Mouse (Mus musculus): ENCODE measurements at regions not wholly inside any gene's neighbourhood (a gene's known extent, or its start where the extent isn't known, plus 50 kb on each side); places are given as distances from the start of the nearest gene placed in this dataset.

DNA sequence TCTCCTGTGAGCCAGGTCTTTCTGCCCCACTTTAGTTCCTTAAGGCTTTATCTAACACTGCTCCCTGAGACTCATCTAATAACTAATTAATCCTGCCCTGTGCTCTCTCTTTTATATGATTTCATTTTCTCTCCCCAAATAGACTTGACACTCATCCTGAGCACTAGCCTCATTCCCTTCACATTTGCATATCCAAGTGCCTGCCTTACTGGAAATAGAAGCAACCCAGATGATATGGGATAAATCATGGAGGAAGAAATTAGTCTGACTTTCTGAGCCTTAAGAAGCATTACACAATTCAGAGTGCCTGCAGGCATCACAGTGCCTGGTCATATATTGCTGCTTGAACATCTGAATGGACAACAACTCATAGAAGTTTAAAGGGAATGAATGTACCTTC is 233.5 kb upstream of the Lrrc3b start:
- Histone ChIP-seq H3K9me3 (replicated peaks; ENCODE audit: control insufficient read depth, low read length) (no peaks in the 10 kb centered on the region), H3K4me1 (ENCODE audit: control insufficient read depth, insufficient read depth) (no peaks in the 10 kb centered on the region), H3K4me3 (ENCODE audit: low read depth, low read length) (no peak overlapping the region), H3K4me2 (ENCODE audit: low read depth, low read length) (no peak overlapping the region), H3K27ac (ENCODE audit: low read depth) (no peak overlapping the region), H3K9ac (replicated peaks; ENCODE audit: low read depth, low read length) (no peak overlapping the region), H3K27me3 (ENCODE audit: control insufficient read depth, insufficient read depth, low read length) (no peaks in the 10 kb centered on the region), H3K36me3 (replicated peaks; ENCODE audit: control insufficient read depth, insufficient read depth, low read length) (no peaks in the 10 kb centered on the region)
- no peak for DNase-seq (ENCODE audit: low spot score)
- TF ChIP-seq CTCF (IDR thresholded peaks at IDR 0.05; ENCODE audit: low read depth): no peak
- no peak for TF ChIP-seq EP300 (IDR thresholded peaks at IDR 0.05; ENCODE audit: low read depth)
- ATAC-seq (ENCODE audit: insufficient read depth, low read depth): no peak

DNA sequence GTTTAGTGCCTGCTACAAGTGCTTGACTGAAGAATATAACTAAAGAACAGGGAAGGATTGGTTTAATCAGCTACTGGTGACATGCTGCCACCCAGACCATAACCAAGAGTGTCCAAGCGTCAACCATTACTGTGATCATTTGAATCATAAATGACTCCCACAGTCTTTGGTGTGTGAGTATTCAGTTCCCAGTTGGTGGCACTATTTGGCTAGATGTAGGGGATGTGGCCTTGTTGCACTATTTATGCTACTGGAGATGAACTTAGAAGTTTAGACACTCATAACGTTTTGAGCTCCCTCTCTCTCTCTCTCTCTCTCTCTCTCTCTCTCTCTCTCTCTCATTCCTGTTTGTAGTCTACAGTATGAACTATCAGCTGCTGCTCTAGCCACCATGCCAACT is 238.4 kb upstream of the Lrrc3b start:
- H3K9me3 ChIP-seq (replicated peaks; ENCODE audit: control insufficient read depth, low read length): no peaks in the 10 kb centered on the region
- no peak for ATAC-seq (ENCODE audit: insufficient read depth, low read depth)
- H3K36me3 ChIP-seq (replicated peaks; ENCODE audit: control insufficient read depth, insufficient read depth, low read length): no peaks in the 10 kb centered on the region
- DNase-seq (ENCODE audit: low spot score): no peak
- H3K9ac ChIP-seq (replicated peaks; ENCODE audit: low read depth, low read length): no peak overlapping the region
- no peaks in the 10 kb centered on the region for H3K27me3 ChIP-seq (ENCODE audit: control insufficient read depth, insufficient read depth, low read length)
- H3K4me2 ChIP-seq (ENCODE audit: low read depth, low read length): no peak overlapping the region
- 69% methylated on average over 2 of the region's 2 CpGs for WGBS
- H3K4me1 ChIP-seq (ENCODE audit: control insufficient read depth, insufficient read depth): no peaks in the 10 kb centered on the region
- TF ChIP-seq EP300 (IDR thresholded peaks at IDR 0.05; ENCODE audit: low read depth) (no peak), CTCF (IDR thresholded peaks at IDR 0.05; ENCODE audit: low read depth) (no peak)
- no peak overlapping the region for H3K27ac ChIP-seq (ENCODE audit: low read depth)
- H3K4me3 ChIP-seq (ENCODE audit: low read depth, low read length): no peak overlapping the region

DNA sequence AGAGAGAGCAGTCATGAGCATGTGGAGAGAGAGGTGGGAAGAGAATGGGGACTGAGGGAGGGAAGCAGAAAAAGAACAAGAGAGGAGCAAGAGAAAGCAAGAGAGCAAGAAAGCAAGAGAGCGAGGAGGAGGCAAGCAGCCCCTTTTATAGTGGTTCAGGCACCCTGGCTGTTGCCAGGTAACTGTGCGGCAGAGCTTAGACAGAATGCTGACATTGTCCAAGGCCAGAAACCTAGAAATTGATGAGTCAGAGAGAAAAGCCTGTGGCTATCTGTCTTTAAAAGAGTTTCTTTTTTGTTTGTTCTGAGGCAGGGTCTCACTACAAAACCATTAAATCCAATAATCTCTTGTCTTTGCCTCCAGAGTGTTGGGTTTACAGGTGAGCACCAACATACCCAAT is 240.7 kb upstream of the Lrrc3b start:
- Histone ChIP-seq H3K27ac (ENCODE audit: low read depth) (no peak overlapping the region), H3K36me3 (replicated peaks; ENCODE audit: control insufficient read depth, insufficient read depth, low read length) (no peaks in the 10 kb centered on the region), H3K9ac (replicated peaks; ENCODE audit: low read depth, low read length) (no peak overlapping the region), H3K9me3 (replicated peaks; ENCODE audit: control insufficient read depth, low read length) (no peaks in the 10 kb centered on the region), H3K4me2 (ENCODE audit: low read depth, low read length) (no peak overlapping the region), H3K4me1 (ENCODE audit: control insufficient read depth, insufficient read depth) (no peaks in the 10 kb centered on the region), H3K4me3 (ENCODE audit: low read depth, low read length) (no peak overlapping the region), H3K27me3 (ENCODE audit: control insufficient read depth, insufficient read depth, low read length) (no peaks in the 10 kb centered on the region)
- ATAC-seq (ENCODE audit: insufficient read depth, low read depth) (no peak), DNase-seq (ENCODE audit: low spot score) (no peak)
- WGBS: 69% methylated on average over 2 of the region's 2 CpGs
- TF ChIP-seq EP300 (IDR thresholded peaks at IDR 0.05; ENCODE audit: low read depth): no peak
- TF ChIP-seq CTCF (IDR thresholded peaks at IDR 0.05; ENCODE audit: low read depth): no peak

DNA sequence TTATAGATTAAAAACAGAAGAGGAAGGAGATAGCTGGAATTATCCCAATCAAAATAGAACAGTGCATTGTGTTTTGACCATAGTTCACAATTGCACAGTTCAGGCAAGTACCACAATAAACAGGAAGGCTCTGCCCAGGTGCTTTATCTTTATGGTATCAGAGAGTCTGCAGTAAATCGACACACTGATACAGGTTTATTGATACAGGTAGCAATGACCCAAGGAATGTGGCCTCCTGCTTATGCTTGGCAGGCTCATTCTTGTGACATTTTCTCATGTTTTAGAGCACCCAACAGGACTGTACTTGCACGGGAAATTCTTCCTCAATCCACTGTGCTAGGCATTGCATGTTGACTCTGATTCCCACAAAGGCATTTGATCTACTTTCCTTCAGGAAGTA is 259.2 kb upstream of the Lrrc3b start:
- no peak overlapping the region for H3K4me3 ChIP-seq (ENCODE audit: low read depth, low read length)
- H3K4me1 ChIP-seq (ENCODE audit: control insufficient read depth, insufficient read depth): no peaks in the 10 kb centered on the region
- ATAC-seq (ENCODE audit: insufficient read depth, low read depth) (no peak), DNase-seq (ENCODE audit: low spot score) (no peak)
- 48% methylated on average over 2 of the region's 2 CpGs for WGBS
- H3K36me3 ChIP-seq (replicated peaks; ENCODE audit: control insufficient read depth, insufficient read depth, low read length): no peaks in the 10 kb centered on the region
- H3K27ac ChIP-seq (ENCODE audit: low read depth): no peak overlapping the region
- H3K4me2 ChIP-seq (ENCODE audit: low read depth, low read length): no peak overlapping the region
- H3K9me3 ChIP-seq (replicated peaks; ENCODE audit: control insufficient read depth, low read length): no peaks in the 10 kb centered on the region
- no peaks in the 10 kb centered on the region for H3K27me3 ChIP-seq (ENCODE audit: control insufficient read depth, insufficient read depth, low read length)
- TF ChIP-seq CTCF (IDR thresholded peaks at IDR 0.05; ENCODE audit: low read depth) (no peak), EP300 (IDR thresholded peaks at IDR 0.05; ENCODE audit: low read depth) (no peak)
- H3K9ac ChIP-seq (replicated peaks; ENCODE audit: low read depth, low read length): no peak overlapping the region

DNA sequence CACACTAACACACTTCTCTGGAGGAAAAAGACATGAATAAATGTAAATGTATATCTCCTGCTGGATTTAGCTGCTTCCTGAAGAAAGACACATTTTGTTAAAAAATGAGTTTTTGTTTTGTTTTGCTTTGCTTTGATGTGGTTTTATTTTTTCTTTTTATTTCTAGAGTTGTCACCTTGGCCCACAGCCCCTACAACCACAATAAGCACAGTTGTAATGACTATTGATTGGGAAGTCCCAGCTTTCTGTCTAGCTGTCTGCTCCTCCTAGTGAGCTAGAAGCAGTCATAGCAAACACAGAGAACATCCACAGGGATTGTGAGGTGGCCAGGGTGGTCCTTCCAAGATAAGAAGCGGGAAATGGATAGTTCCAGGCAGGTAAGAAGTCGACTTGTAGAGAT is 259.8 kb upstream of the Lrrc3b start:
- H3K4me3 ChIP-seq (ENCODE audit: low read depth, low read length): no peak overlapping the region
- H3K27ac ChIP-seq (ENCODE audit: low read depth): no peak overlapping the region
- no peak for ATAC-seq (ENCODE audit: insufficient read depth, low read depth)
- no peak overlapping the region for H3K9ac ChIP-seq (replicated peaks; ENCODE audit: low read depth, low read length)
- TF ChIP-seq EP300 (IDR thresholded peaks at IDR 0.05; ENCODE audit: low read depth) (no peak), CTCF (IDR thresholded peaks at IDR 0.05; ENCODE audit: low read depth) (no peak)
- 64% methylated on average over 2 of the region's 2 CpGs for WGBS
- H3K27me3 ChIP-seq (ENCODE audit: control insufficient read depth, insufficient read depth, low read length): no peaks in the 10 kb centered on the region
- H3K4me2 ChIP-seq (ENCODE audit: low read depth, low read length): no peak overlapping the region
- no peaks in the 10 kb centered on the region for H3K9me3 ChIP-seq (replicated peaks; ENCODE audit: control insufficient read depth, low read length)
- H3K36me3 ChIP-seq (replicated peaks; ENCODE audit: control insufficient read depth, insufficient read depth, low read length): no peaks in the 10 kb centered on the region
- no peaks in the 10 kb centered on the region for H3K4me1 ChIP-seq (ENCODE audit: control insufficient read depth, insufficient read depth)
- DNase-seq (ENCODE audit: low spot score): no peak

DNA sequence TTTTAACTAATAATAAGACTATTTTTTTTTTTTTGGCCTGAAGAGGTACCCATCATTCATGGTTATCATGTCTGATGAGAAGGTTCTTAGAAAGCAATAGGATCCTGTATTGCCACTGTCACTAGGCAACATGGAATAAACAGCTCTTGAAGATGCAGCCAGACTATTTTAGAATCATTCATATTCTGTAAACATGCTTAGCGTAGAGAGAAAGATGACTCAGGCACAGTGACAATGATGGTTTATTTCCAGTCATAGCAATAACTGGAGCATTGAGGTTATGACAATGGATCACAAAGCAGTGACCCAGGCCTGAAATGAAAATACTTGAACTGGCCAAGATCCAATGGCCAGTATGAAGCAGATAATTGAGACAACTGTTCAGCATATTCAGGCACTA is 283.3 kb upstream of the Lrrc3b start:
- no peaks in the 10 kb centered on the region for H3K36me3 ChIP-seq (replicated peaks; ENCODE audit: control insufficient read depth, insufficient read depth, low read length)
- DNase-seq (ENCODE audit: low spot score) (no peak), ATAC-seq (ENCODE audit: insufficient read depth, low read depth) (no peak)
- no peak overlapping the region for H3K9ac ChIP-seq (replicated peaks; ENCODE audit: low read depth, low read length)
- H3K4me2 ChIP-seq (ENCODE audit: low read depth, low read length): no peak overlapping the region
- no peak overlapping the region for H3K4me3 ChIP-seq (ENCODE audit: low read depth, low read length)
- 61% methylated on average over 1 of the region's 1 CpGs for WGBS
- H3K4me1 ChIP-seq (ENCODE audit: control insufficient read depth, insufficient read depth): no peaks in the 10 kb centered on the region
- no peaks in the 10 kb centered on the region for H3K9me3 ChIP-seq (replicated peaks; ENCODE audit: control insufficient read depth, low read length)
- H3K27me3 ChIP-seq (ENCODE audit: control insufficient read depth, insufficient read depth, low read length): no peaks in the 10 kb centered on the region
- no peak for TF ChIP-seq CTCF (IDR thresholded peaks at IDR 0.05; ENCODE audit: low read depth)
- TF ChIP-seq EP300 (IDR thresholded peaks at IDR 0.05; ENCODE audit: low read depth): no peak
- H3K27ac ChIP-seq (ENCODE audit: low read depth): no peak overlapping the region
